Mouse (Mus musculus): Measurements from ENCODE around the gene Trp53rkb. TPM values are rescaled to one million over a fixed set of nuclear protein-coding genes. Genes with fewer than 3 reads are reported as not detected.
"Not testable (repeated sequence)": the region's sequence is repeated elsewhere in the genome, so short reads cannot be mapped to it uniquely, and the experiment has no call there.

Trp53rkb gene
- polyA plus RNA-seq, 1 experiment from 2014 or later, result 1.8 TPM

DNA sequence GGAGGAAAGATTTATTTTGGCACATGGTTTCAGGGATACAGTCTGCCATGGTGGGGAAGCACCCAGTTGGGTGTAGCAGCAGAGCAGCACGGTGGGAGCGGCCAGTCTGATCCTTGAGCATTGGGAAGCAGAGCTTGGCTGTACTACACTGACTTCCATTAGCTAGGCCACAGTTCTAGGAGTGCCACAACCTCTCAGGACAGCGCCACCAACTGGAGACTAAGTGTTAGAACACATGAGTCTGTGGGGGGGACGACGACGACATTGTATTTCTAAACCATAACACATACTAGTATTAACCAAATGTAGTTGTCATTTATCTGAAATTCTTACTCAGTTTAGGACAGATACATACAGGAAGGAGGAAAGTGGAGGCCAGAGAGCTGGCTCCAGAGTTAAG, 8.0 kb upstream of the Trp53rkb start:
- 79% methylated on average over 6 of the region's 6 CpGs for WGBS (ENCODE audit: insufficient replicate concordance)
- Histone ChIP-seq H3K9me3 (replicated peaks; ENCODE audit: control insufficient read depth, low read length) (no peaks in the 10 kb centered on the region), H3K27ac (ENCODE audit: low read length) (no peak overlapping the region), H3K4me3 (ENCODE audit: low read depth, low read length) (no peak overlapping the region), H3K9ac (ENCODE audit: low read depth, low read length) (no peak overlapping the region), H3K27me3 (ENCODE audit: control insufficient read depth, insufficient read depth, low read depth, low read length) (no peaks in the 10 kb centered on the region; the same call in 1 of the 2 replicates), H3K4me1 (ENCODE audit: control insufficient read depth, low read depth, low read length) (peaks cover 14% of the 10 kb centered on the region), H3K4me2 (ENCODE audit: low read depth, low read length) (no peak overlapping the region), H3K36me3 (ENCODE audit: control insufficient read depth, insufficient read depth) (no peaks in the 10 kb centered on the region)
- no peak for ATAC-seq (ENCODE audit: low read depth)

DNA sequence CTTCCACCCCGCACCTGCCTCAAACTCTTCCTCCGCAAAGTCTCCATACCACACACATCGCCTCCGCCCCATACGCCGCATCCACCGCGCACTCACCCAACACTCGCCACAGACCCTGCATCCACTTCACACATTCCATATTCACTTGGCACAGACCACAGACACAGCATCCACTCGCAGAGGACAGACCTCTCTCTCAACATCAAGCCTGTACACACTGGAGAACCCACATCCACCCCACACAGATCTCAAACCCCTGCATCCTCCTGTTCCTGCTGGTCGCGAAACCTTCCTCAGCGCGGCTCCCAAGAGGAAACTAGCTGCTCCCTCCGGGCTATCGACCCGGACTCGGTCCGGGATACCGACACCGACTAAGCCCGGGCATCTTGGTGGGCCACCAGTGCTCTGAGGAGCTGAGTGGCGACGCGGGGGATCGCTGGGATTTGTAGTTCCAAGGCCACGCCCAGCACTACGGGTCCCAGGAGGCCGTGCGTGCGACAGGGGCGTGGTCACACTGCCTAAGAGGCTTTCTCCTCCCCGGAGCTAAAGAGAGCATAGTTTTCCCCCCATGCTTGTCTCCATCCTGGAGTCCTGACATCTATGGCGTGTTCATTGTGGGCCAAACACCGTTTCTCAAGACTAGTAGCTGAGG, 5.9 kb upstream of the Trp53rkb start:
- peak overlapping the region; percentile 70 for H3K9ac ChIP-seq (ENCODE audit: low read depth, low read length)
- peak overlapping the region; percentile 76 for H3K4me3 ChIP-seq (ENCODE audit: low read depth, low read length)
- H3K27ac ChIP-seq (ENCODE audit: low read length), result no peak overlapping the region; the same call in 1 of the 2 replicates
- no peaks in the 10 kb centered on the region for H3K9me3 ChIP-seq (replicated peaks; ENCODE audit: control insufficient read depth, low read length)
- ATAC-seq (ENCODE audit: low read depth), result peak; percentile 98
- under 1% methylated on average over 35 of the region's 35 CpGs for WGBS (ENCODE audit: insufficient replicate concordance)
- peak overlapping the region; percentile 99 for H3K4me2 ChIP-seq (ENCODE audit: low read depth, low read length)
- H3K4me1 ChIP-seq (ENCODE audit: control insufficient read depth, low read depth, low read length), result peaks cover 14% of the 10 kb centered on the region
- no peaks in the 10 kb centered on the region for H3K36me3 ChIP-seq (ENCODE audit: control insufficient read depth, insufficient read depth)
- H3K27me3 ChIP-seq (ENCODE audit: control insufficient read depth, insufficient read depth, low read depth, low read length), result no peaks in the 10 kb centered on the region; the same call in 1 of the 2 replicates

DNA sequence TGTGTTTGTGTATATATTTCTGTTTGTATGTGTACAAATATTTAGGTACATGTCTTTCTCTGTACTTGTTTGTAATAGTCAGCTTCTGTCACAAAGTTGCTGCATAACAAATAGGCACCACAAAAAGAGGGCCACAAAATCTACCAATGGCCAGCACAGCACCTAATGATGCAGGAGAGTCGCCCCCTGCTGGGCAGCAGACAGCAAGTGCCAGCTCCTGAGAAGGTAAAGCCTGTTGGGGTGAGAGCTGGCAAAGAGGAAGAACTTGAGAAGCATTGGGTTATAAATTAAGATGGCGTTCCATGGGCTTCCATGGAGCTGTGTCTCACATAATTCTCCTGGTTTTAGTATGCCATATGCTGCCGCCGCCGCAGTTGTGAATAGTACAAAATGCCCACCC, 593 bp upstream of the Trp53rkb start:
- Histone ChIP-seq H3K9ac (ENCODE audit: low read depth, low read length) (no peak overlapping the region), H3K36me3 (ENCODE audit: control insufficient read depth, insufficient read depth) (no peaks in the 10 kb centered on the region), H3K27ac (ENCODE audit: low read length) (no peak overlapping the region), H3K27me3 (ENCODE audit: control insufficient read depth, insufficient read depth, low read depth, low read length) (no peaks in the 10 kb centered on the region), H3K4me1 (ENCODE audit: control insufficient read depth, low read depth, low read length) (peaks cover 17% of the 10 kb centered on the region), H3K4me2 (ENCODE audit: low read depth, low read length) (no peak overlapping the region), H3K4me3 (ENCODE audit: low read depth, low read length) (no peak overlapping the region), H3K9me3 (replicated peaks; ENCODE audit: control insufficient read depth, low read length) (no peaks in the 10 kb centered on the region)
- WGBS (ENCODE audit: insufficient replicate concordance), result 77% methylated on average over 5 of the region's 5 CpGs
- no peak for ATAC-seq (ENCODE audit: low read depth)

DNA sequence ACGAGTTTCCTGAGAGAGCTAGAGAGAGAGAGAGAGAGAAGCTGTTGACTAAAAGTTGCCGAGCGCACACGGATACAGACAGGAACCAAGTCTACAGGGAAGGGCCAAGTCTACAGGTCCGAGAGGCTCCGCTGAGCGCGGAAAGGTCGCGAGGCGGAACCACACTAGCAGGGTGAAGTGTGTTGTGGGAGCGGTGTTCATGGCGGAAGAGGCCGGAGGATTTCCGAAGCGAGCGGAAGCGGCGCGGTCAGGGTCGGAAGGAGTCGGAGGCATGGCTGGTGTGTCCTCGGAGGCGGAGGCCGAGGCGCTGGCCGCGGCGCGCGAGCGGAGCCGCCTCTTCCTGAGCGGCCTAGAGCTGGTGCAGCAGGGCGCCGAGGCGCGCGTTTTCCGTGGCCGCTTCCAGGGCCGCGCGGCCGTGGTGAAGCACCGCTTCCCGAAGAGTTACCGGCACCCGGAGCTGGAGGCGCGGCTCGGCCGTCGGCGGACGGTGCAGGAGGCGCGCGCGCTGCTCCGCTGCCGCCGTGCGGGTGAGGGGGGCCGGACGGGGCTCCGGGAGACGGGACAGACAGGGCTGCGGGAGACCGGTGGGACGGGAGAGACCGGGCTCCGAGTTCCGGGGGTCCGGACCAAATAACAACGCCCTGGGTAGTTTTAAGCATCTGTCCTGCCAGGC, 1.3 kb downstream of the Trp53rkb start:
- Histone ChIP-seq H3K9ac (ENCODE audit: low read depth, low read length) (peak overlapping the region; percentile 74), H3K27ac (ENCODE audit: low read length) (peak overlapping the region; percentile 22; the same call in 1 of the 2 replicates), H3K4me3 (ENCODE audit: low read depth, low read length) (peak overlapping the region; percentile 75), H3K4me1 (ENCODE audit: control insufficient read depth, low read depth, low read length) (peaks cover 12% of the 10 kb centered on the region), H3K4me2 (ENCODE audit: low read depth, low read length) (peak overlapping the region; percentile 81)
- not testable (repeated sequence) for H3K36me3 ChIP-seq (ENCODE audit: control insufficient read depth, insufficient read depth); H3K27me3 ChIP-seq (ENCODE audit: control insufficient read depth, insufficient read depth, low read depth, low read length); H3K9me3 ChIP-seq (replicated peaks; ENCODE audit: control insufficient read depth, low read length)
- under 1% methylated on average over 64 of the region's 76 CpGs for WGBS (ENCODE audit: insufficient replicate concordance)
- ATAC-seq (ENCODE audit: low read depth), result peak; percentile 95

DNA sequence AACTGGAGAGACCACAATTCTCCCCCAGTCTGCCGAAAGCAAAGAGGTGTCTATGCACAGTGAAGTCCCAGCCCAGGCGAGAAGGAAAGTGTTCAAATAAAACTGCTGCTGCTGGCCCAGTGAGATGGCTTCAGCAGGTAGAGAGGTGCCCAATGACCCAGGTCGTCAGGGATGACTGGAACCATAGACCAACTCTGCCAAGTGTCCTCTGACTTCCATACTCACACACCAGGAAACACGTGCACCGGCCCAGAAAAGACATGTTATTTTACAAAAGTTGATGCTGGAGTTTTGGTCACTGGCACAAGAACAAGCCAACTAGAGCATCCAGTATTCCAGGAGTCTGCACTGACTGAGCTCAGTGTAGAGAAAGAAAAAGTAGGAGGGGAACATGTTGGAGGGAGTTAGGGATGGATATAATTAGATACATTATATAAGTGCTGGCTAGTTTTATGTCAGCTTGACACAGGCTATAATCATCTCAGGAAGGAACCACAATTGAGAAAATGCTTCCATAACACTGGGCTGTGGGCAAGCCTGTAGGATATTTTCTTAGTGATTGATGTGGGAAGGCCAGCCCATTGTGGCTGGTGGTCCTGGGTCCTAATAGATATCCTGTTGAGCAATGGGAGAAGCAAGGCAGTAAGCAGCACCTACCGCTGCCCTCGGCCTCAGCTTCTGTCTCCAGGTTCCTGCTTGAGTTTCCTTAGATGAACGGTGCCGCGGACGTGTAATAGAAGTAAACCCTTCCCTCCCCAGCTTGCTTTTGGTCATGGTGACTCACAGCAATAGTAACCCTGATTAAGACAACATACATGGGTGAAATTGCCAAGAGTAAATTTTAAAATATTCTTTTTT, 7.5 kb downstream of the Trp53rkb start:
- ATAC-seq (ENCODE audit: low read depth), result no peak
- Histone ChIP-seq H3K4me3 (ENCODE audit: low read depth, low read length) (no peak overlapping the region), H3K36me3 (ENCODE audit: control insufficient read depth, insufficient read depth) (no peaks in the 10 kb centered on the region), H3K27me3 (ENCODE audit: control insufficient read depth, insufficient read depth, low read depth, low read length) (no peaks in the 10 kb centered on the region; the same call in none of the 2 replicates), H3K4me2 (ENCODE audit: low read depth, low read length) (no peak overlapping the region), H3K9ac (ENCODE audit: low read depth, low read length) (no peak overlapping the region), H3K27ac (ENCODE audit: low read length) (no peak overlapping the region), H3K9me3 (replicated peaks; ENCODE audit: control insufficient read depth, low read length) (no peaks in the 10 kb centered on the region), H3K4me1 (ENCODE audit: control insufficient read depth, low read depth, low read length) (no peaks in the 10 kb centered on the region)
- 49% methylated on average over 11 of the region's 11 CpGs for WGBS (ENCODE audit: insufficient replicate concordance)

DNA sequence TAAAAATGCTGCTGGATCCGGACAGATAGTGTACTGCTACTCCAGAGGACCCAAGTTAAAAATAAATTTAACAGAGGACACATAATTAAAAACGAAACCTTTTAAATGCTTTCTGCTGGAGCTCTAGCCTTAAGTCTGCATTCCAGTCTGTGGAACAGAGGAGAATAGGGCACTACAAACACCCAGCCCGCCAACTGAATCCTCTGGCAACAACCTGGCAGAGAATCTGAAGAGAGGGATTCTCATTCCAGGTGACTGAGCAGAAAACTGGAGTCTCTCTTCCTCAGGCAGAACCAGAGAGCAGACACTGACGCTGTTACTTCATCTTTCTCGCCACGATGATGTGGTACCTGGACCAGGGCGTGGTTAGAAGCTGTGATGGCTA, 8.1 kb downstream of the Trp53rkb start:
- ATAC-seq (ENCODE audit: low read depth), result no peak
- Histone ChIP-seq H3K9me3 (replicated peaks; ENCODE audit: control insufficient read depth, low read length) (no peaks in the 10 kb centered on the region), H3K4me1 (ENCODE audit: control insufficient read depth, low read depth, low read length) (peaks cover 4% of the 10 kb centered on the region), H3K27ac (ENCODE audit: low read length) (no peak overlapping the region), H3K36me3 (ENCODE audit: control insufficient read depth, insufficient read depth) (no peaks in the 10 kb centered on the region), H3K4me3 (ENCODE audit: low read depth, low read length) (no peak overlapping the region), H3K27me3 (ENCODE audit: control insufficient read depth, insufficient read depth, low read depth, low read length) (no peaks in the 10 kb centered on the region; the same call in none of the 2 replicates), H3K4me2 (ENCODE audit: low read depth, low read length) (no peak overlapping the region), H3K9ac (ENCODE audit: low read depth, low read length) (no peak overlapping the region)
- WGBS (ENCODE audit: insufficient replicate concordance), result 66% methylated on average over 7 of the region's 7 CpGs

DNA sequence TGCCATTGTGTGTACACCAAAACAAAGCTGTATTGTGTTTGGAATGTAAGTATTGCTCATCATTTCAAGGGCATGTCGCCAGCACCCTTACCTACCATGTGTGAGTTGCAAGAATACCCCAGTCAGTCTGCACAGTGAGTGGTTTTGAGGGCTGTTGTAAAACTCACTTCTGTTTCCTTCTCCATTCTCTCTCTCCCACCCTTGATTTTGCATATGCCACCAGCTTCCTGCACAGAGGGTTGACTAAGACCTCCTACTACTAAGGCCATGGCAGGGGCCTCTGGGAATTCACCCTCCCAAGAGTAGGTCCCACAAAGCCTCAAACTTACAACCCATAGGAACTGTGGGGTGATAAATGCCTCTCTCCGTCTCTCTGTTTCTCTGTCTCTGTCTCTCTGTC, 9.1 kb downstream of the Trp53rkb start:
- Histone ChIP-seq H3K4me2 (ENCODE audit: low read depth, low read length) (no peak overlapping the region), H3K36me3 (ENCODE audit: control insufficient read depth, insufficient read depth) (no peaks in the 10 kb centered on the region), H3K9me3 (replicated peaks; ENCODE audit: control insufficient read depth, low read length) (no peaks in the 10 kb centered on the region), H3K9ac (ENCODE audit: low read depth, low read length) (no peak overlapping the region), H3K27me3 (ENCODE audit: control insufficient read depth, insufficient read depth, low read depth, low read length) (no peaks in the 10 kb centered on the region; the same call in none of the 2 replicates), H3K4me1 (ENCODE audit: control insufficient read depth, low read depth, low read length) (peaks cover 9% of the 10 kb centered on the region), H3K27ac (ENCODE audit: low read length) (no peak overlapping the region), H3K4me3 (ENCODE audit: low read depth, low read length) (no peak overlapping the region)
- WGBS (ENCODE audit: insufficient replicate concordance), result 42% methylated on average over 2 of the region's 2 CpGs
- ATAC-seq (ENCODE audit: low read depth), result no peak

DNA sequence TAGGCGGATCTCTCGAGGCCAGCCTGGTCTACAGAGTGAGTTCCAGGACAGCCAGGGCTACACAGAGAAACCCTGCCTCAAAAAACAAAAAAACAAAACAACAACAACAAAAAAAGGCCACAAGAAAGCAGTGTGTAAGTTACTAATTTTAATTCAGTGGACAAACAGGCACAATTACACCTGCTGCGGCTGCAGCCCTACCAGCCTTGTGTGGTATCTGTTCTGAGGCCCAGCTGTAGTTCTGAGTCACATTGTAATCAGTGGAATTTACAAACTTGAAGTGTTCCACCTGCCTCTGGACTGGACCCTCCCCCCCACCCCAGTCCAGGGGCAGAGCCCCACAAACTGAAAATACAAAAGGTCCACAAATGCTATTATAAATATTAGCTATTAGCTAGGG, 11.0 kb downstream of the Trp53rkb start:
- no peaks in the 10 kb centered on the region for H3K9me3 ChIP-seq (replicated peaks; ENCODE audit: control insufficient read depth, low read length)
- no peak overlapping the region for H3K4me2 ChIP-seq (ENCODE audit: low read depth, low read length)
- 82% methylated on average over 3 of the region's 3 CpGs for WGBS (ENCODE audit: insufficient replicate concordance)
- ATAC-seq (ENCODE audit: low read depth), result no peak
- no peaks in the 10 kb centered on the region; the same call in none of the 2 replicates for H3K27me3 ChIP-seq (ENCODE audit: control insufficient read depth, insufficient read depth, low read depth, low read length)
- H3K36me3 ChIP-seq (ENCODE audit: control insufficient read depth, insufficient read depth), result no peaks in the 10 kb centered on the region
- no peak overlapping the region for H3K9ac ChIP-seq (ENCODE audit: low read depth, low read length)
- no peak overlapping the region for H3K27ac ChIP-seq (ENCODE audit: low read length)
- peaks cover 26% of the 10 kb centered on the region for H3K4me1 ChIP-seq (ENCODE audit: control insufficient read depth, low read depth, low read length)
- no peak overlapping the region for H3K4me3 ChIP-seq (ENCODE audit: low read depth, low read length)
